Mouse (Mus musculus): ENCODE measurements around the gene Zmynd10. TPM values are rescaled to one million over a fixed set of nuclear protein-coding genes. Genes with fewer than 3 reads are reported as not detected.
"Not testable (repeated sequence)": the region's sequence is repeated elsewhere in the genome, so short reads cannot be mapped to it uniquely, and the experiment has no call there.

Gene Zmynd10
- total RNA-seq, 1 experiment from 2014 or later = not detected

- no peak for ATAC-seq (replicated peaks; ENCODE audit: insufficient number of reproducible peaks, low FRiP score, low TSS enrichment, poor library complexity, severe bottlenecking)
These were observed 4.8 kb downstream of the Zmynd10 start for GRCm38 (mm10) chr9:107551890-107552355.

DNA sequence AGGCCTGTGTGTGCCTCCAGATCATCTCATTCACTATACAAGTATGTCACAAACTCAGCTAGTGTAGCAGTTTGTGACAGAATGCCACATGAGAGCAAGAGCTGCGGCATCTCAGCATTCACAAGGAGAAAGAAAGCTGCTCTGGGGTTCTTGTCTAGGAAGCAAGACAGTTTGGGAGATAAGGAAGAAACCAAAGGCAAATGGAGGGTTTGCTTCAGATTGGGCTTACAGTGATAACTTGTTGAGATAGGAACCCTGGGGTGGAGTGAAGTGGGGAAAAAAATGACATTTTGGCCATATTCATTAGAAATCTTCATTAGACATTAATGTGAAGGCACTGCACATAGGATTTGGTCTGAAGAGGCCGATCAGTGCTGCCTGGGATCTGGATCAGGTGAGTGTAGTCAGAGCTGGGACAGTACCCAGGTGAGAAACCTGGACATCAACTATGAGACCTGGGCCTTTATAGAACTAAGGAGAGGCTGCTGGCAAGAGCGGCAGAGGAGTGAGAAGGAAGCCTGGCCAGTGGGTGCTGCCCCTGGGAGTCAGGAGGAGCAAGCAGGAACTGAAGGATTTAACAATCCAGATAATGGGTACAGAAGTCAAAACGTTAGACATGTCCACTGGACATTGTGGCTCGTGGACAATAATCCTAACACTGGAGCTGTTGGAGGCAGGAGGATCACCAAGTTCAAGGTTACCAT is 5.7 kb downstream of the Zmynd10 start:
- no peak for ATAC-seq (replicated peaks; ENCODE audit: insufficient number of reproducible peaks, low FRiP score, low TSS enrichment, poor library complexity, severe bottlenecking)

GRCm38 (mm10) chr9:107553541-107554318 is 6.6 kb downstream of the Zmynd10 start:
- ATAC-seq (replicated peaks; ENCODE audit: insufficient number of reproducible peaks, low FRiP score, low TSS enrichment, poor library complexity, severe bottlenecking) = no peak

GRCm38 (mm10) chr9:107554319-107554825 is 7.3 kb downstream of the Zmynd10 start:
- ATAC-seq (replicated peaks; ENCODE audit: insufficient number of reproducible peaks, low FRiP score, low TSS enrichment, poor library complexity, severe bottlenecking) = peak; percentile 76

- peak; percentile 29 for ATAC-seq (replicated peaks; ENCODE audit: insufficient number of reproducible peaks, low FRiP score, low TSS enrichment, poor library complexity, severe bottlenecking)
These were observed 7.9 kb downstream of the Zmynd10 start for GRCm38 (mm10) chr9:107555031-107555457.

DNA sequence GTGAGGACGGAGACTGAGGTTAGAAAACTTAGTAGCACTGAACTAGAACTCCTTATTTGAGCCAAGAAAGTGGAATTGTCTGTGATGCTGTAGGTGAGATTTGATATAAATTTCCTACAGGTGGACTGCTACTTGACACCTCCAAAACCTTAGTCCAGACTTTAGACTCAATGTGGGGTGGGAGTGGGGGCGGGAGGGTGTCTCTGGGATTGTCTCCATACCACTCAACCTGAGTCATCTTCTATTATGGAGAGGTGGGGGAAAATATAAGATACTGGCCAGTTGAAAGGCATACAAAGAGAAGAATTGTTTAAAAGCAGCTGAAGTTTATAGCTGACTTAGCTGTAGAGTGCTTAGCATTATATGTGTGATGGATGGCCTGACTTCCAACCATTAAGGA is 8.6 kb downstream of the Zmynd10 start:
- no peak for ATAC-seq (replicated peaks; ENCODE audit: insufficient number of reproducible peaks, low FRiP score, low TSS enrichment, poor library complexity, severe bottlenecking)

- ATAC-seq (replicated peaks; ENCODE audit: insufficient number of reproducible peaks, low FRiP score, low TSS enrichment, poor library complexity, severe bottlenecking) = no peak
These were observed 9.2 kb downstream of the Zmynd10 start for GRCm38 (mm10) chr9:107556346-107556745.

DNA sequence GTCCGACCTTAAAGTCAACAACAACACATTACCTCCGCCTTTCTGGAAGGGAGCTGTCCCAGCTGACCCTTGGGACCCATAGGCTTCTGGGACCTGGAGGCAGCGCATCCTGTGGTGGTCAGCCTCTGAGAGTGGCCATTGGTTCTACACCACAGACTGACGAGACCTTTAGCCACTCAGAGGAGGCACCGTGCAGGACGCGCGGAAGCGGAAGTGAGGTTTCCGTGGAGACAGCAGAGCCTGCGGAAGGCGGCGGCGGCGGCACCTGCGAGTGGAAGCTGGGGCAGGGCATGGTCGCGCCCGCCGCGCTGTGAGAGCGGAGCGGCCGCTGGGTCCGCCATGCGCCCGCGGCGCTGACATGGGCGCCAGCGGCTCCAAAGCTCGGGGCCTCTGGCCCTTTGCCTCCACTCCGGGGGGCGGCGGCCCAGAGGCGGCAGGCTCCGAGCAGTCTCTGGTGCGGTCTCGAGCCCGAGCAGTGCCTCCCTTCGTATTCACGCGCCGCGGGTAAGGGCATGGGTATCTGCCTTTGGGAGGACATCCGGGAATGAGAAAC is 16.0 kb downstream of the Zmynd10 start, which contains the start of gene Tusc2:
Gene Tusc2 (plus strand): TSS at position 227 of the 553 bp plus-strand sequence.
- peak; percentile 96 for ATAC-seq (replicated peaks; ENCODE audit: insufficient number of reproducible peaks, low FRiP score, low TSS enrichment, poor library complexity, severe bottlenecking)

- not testable (repeated sequence) for ATAC-seq (replicated peaks; ENCODE audit: insufficient number of reproducible peaks, low FRiP score, low TSS enrichment, poor library complexity, severe bottlenecking)
These were observed 18.5 kb downstream of the Zmynd10 start for GRCm38 (mm10) chr9:107565556-107565955.

GRCm38 (mm10) chr9:107566041-107566709 is 19.1 kb downstream of the Zmynd10 start:
- ATAC-seq (replicated peaks; ENCODE audit: insufficient number of reproducible peaks, low FRiP score, low TSS enrichment, poor library complexity, severe bottlenecking) = 0 out of 2 replicates have a peak, but pooled peaks have one; percentile 32

DNA sequence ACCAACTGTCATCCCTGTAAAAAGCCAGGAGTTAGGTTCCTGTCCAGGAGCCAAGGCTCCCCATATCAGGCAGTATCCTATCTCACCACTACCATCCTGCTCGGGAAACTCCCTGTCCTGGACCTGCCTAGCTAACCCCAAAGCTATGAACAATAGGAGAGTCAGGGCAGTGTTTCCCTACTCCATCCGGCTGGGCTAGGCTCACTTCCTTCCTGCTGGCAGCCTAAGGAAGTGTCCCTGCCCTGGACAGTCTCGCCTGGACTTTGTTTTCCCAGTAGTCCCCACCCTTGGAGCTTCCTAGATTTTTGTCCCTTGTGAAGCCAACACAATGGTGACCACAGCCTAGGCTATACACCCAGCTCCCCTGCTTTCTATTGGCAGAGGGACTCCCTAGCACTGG is 19.8 kb downstream of the Zmynd10 start:
- ATAC-seq (replicated peaks; ENCODE audit: insufficient number of reproducible peaks, low FRiP score, low TSS enrichment, poor library complexity, severe bottlenecking) = no peak

- no peak for ATAC-seq (replicated peaks; ENCODE audit: insufficient number of reproducible peaks, low FRiP score, low TSS enrichment, poor library complexity, severe bottlenecking)
These were observed 20.7 kb downstream of the Zmynd10 start, which contains the start of gene Hyal2 for GRCm38 (mm10) chr9:107567702-107568319. Gene Hyal2 (plus strand): TSS chr9:107567945.

- peak; percentile 73 for ATAC-seq (replicated peaks; ENCODE audit: insufficient number of reproducible peaks, low FRiP score, low TSS enrichment, poor library complexity, severe bottlenecking)
These were observed 21.5 kb downstream of the Zmynd10 start for GRCm38 (mm10) chr9:107568331-107569261.

- ATAC-seq (replicated peaks; ENCODE audit: insufficient number of reproducible peaks, low FRiP score, low TSS enrichment, poor library complexity, severe bottlenecking) = no peak
These were observed 22.2 kb downstream of the Zmynd10 start for GRCm38 (mm10) chr9:107569270-107569669.

GRCm38 (mm10) chr9:107570016-107570415 is 22.9 kb downstream of the Zmynd10 start:
- no peak for ATAC-seq (replicated peaks; ENCODE audit: insufficient number of reproducible peaks, low FRiP score, low TSS enrichment, poor library complexity, severe bottlenecking)

DNA sequence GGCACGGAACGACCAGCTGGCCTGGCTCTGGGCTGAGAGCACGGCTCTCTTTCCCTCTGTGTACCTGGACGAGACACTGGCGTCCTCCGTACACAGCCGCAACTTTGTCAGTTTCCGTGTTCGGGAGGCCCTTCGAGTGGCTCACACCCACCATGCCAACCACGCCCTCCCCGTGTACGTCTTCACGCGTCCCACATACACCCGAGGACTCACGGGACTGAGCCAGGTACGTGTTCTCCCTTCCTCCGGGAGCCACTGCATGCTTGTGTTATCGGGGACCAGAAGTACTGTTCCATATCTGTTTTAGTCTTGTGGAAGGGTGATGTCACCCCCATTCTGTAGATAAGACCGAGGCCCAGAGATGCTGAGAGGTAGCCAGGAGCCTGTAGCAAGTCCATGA is 23.7 kb downstream of the Zmynd10 start:
- ATAC-seq (replicated peaks; ENCODE audit: insufficient number of reproducible peaks, low FRiP score, low TSS enrichment, poor library complexity, severe bottlenecking) = no peak

Data from monocyte, adult 5-6 weeks (primary cell).